Mouse (Mus musculus) thymus, postnatal 36 days (tissue): ENCODE results near the gene Pepd.

Experiments
- DNase-seq, 2 experiments: peaks; one replicate each; pipeline ENCODE4 v3.0.0; 2022; ENCODE audit warnings: mixed read lengths in 2 of 2

Gene Pepd

GRCm38 (mm10) chr7:34985216-34985615 is 73.0 kb downstream of the Pepd start:
- peak in 1 of 2 experiments; percentile 3 for DNase-seq

GRCm38 (mm10) chr7:34985646-34986045 is 73.5 kb downstream of the Pepd start:
- no peak for DNase-seq

- no peak for DNase-seq
Observed at GRCm38 (mm10) chr7:34986575-34987150, 74.5 kb downstream of the Pepd start.

- DNase-seq = no peak
Observed at GRCm38 (mm10) chr7:34987258-34987657, 75.1 kb downstream of the Pepd start.

GRCm38 (mm10) chr7:34988488-34988887 is 76.3 kb downstream of the Pepd start:
- no peak for DNase-seq

- DNase-seq = no peak
Observed at GRCm38 (mm10) chr7:34991731-34992246, 79.6 kb downstream of the Pepd start.

GRCm38 (mm10) chr7:34992766-34993165 is 80.6 kb downstream of the Pepd start:
- no peak for DNase-seq

GRCm38 (mm10) chr7:34995872-34996662 is 83.9 kb downstream of the Pepd start:
- no peak for DNase-seq

- DNase-seq = peak; percentile 43 to 46
Observed at GRCm38 (mm10) chr7:35000839-35001238, 88.7 kb downstream of the Pepd start.

GRCm38 (mm10) chr7:35003171-35003737 is 91.1 kb downstream of the Pepd start:
- DNase-seq = no peak

GRCm38 (mm10) chr7:35006661-35007060 is 94.5 kb downstream of the Pepd start:
- no peak for DNase-seq

GRCm38 (mm10) chr7:35013228-35013627 is 101.0 kb downstream of the Pepd start:
- no peak for DNase-seq

- DNase-seq = no peak
Observed at GRCm38 (mm10) chr7:35015252-35015651, 103.1 kb downstream of the Pepd start.

- no peak for DNase-seq
Observed at GRCm38 (mm10) chr7:35021365-35021764, 109.2 kb downstream of the Pepd start.

- no peak for DNase-seq
Observed at GRCm38 (mm10) chr7:35023251-35023650, 111.1 kb downstream of the Pepd start.

- DNase-seq = no peak
Observed at GRCm38 (mm10) chr7:35024426-35024825, 112.2 kb downstream of the Pepd start.

GRCm38 (mm10) chr7:35025409-35026275 is 113.5 kb downstream of the Pepd start:
- peak; percentile 62 to 76 for DNase-seq

- DNase-seq = no peak
Observed at GRCm38 (mm10) chr7:35026276-35026630, 114.1 kb downstream of the Pepd start.

GRCm38 (mm10) chr7:35026838-35027291 is 114.7 kb downstream of the Pepd start:
- no peak for DNase-seq

- DNase-seq = no peak
Observed at GRCm38 (mm10) chr7:35027801-35028420, 115.7 kb downstream of the Pepd start.

- no peak for DNase-seq
Observed at GRCm38 (mm10) chr7:35028559-35028958, 116.4 kb downstream of the Pepd start.

GRCm38 (mm10) chr7:35029228-35029627 is 117.0 kb downstream of the Pepd start:
- no peak for DNase-seq
